Mouse (Mus musculus) left cerebral cortex, adult 8-10 months (tissue): ENCODE data around the gene Traip. TPM values are rescaled to one million over a fixed set of nuclear protein-coding genes. Genes with fewer than 3 reads are reported as not detected.

Experiments used
- DNase-seq, 2 experiments: peaks; one replicate each; pipeline ENCODE4 v3.0.0; 2022; ENCODE audit warnings: low spot score in 2 of 2
- total RNA-seq, 4 experiments: library from RNA; stranded (reverse); gene quantifications; 2 replicates each; pipeline ENCODE4 v1.2.4; 2022

Traip gene
- total RNA-seq, 4 experiments from 2014 or later, result 8.6 to 11.9 (median 11.3) TPM

DNA sequence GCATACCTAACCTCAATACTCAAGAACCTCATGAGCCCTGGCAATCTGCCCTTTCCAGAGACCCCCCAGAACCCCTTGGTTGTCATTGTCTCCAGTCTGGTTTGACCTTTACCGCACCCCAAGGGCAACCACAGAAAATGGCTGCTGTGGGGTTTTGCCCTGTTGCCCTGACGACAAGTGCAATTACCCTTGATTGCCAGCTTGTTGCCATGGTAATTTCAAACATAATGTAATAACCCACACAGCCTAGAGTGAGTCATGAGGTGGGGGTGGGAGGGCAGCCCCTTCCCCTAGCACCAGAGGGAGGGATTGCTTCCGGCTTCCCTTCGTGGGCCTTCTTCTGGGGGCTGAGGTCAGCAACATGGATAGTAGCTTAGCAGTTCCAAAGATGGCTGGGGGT, 17.7 kb upstream of the Traip start:
- no peak for DNase-seq

DNA sequence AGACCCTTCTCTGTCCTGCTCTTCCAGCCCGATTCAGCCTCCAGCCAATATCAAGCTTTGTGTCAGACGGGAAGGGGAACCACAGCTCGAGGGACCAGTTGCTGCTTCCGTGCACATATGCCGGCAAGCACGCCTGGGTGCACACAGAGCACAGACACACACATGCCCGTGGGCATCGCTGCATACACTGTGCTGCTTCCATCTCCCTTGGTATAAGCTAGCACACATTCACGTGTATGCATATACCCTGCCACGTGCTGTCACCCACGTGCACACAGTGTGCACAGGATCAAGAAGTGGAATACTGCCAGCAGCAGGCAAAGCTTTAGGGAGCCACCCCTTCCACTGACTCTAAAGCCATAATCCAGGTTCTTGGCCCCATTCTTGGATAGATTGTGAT, 15.8 kb upstream of the Traip start:
- DNase-seq, result peak in 1 of 2 experiments; percentile 65

DNA sequence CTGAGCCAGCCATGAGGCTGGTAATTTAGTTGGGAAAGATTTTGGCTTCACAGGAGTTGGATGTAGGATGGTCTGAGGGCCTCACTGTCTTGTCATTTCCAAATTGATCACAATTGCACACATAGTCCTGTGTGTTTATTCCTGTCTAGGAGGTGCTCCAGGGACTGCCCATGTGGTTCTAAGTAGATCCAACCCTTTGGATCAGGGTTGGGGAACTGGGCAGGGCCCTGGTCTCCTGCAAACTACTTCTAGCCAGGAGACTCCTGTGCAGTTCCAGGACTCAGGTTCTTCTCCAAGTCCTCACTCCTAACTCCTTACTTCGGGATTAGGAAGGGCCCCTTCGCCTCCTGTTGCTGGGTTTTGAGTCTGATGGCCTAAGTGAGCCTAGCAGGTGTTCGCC, 14.6 kb upstream of the Traip start, which contains the start of gene Camkv:
Gene Camkv, plus strand, starts transcription at position 301 of the 400 bp plus-strand sequence.
- no peak for DNase-seq

DNA sequence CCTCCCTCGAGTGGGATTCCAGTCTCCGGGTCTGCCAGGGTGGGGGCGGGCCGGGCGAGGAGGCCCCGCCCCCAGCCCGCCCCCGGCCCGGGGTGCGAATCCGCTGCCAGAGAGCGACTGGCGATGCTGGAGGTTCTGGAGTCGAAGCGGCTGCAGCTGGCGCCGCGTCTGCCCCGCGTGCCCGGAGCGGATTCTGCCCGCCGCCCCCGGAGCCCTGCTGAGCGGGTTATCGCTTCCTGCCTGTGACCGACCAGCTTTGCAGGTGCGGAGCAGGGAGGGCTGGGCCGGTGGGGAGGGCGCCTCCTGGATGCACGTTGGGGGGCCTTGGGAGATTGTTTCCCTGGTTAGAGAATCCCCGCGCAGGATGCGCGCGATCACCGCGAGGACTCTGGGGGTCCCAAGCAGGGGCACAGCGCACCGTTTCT, 14.1 kb upstream of the Traip start:
- peak in 1 of 2 experiments; percentile 56 for DNase-seq

DNA sequence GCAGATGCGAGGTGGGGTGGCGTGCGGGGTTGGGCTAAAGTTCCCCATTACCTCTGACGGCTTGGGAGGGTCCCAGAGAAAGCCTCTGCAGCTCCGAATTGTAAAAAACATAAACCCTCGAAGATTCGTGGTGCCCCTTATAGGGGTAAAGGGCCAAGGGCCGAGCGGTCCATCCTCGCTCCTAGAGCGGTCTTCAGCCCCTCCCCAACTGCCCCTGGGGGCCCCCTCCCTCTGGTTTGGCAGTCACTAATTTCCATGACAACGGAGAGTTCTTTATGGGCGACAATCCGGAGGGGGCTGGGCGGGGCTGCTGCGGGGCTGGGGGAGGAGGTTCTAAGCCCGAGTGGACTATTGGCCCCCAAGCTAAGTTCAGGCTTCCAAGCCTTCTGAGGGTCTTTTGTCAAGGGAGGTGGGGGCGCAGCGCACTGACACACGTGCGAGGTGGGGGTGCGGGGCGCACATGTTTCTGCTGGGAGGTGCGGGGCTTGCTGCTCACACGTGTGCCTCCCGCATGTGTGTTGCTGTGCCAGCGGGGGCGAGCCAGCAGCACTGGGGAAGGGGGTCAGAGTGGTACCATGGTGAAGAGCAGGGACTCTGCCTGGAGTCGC, 13.6 kb upstream of the Traip start:
- peak in 1 of 2 experiments; percentile 67 for DNase-seq

DNA sequence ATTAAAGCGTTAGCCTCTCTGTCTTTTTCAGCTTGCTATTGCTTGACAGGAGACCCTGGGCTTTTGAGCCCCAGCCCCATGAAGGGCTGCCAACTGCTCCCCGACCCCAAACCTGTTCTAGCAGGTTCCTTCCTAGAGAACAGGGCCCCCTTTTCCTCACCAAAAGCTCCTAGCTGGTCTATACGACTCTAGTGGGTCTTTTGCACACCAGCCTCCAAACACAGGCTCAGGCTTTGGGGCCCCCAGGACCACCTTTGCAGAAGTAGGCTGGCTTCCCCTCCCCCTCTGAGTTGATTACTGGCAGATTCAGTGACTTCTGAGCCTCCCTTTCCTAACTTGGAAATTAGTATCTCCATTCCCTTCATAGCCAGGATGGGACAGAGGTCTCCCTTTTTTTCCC, 13.1 kb upstream of the Traip start:
- no peak for DNase-seq

DNA sequence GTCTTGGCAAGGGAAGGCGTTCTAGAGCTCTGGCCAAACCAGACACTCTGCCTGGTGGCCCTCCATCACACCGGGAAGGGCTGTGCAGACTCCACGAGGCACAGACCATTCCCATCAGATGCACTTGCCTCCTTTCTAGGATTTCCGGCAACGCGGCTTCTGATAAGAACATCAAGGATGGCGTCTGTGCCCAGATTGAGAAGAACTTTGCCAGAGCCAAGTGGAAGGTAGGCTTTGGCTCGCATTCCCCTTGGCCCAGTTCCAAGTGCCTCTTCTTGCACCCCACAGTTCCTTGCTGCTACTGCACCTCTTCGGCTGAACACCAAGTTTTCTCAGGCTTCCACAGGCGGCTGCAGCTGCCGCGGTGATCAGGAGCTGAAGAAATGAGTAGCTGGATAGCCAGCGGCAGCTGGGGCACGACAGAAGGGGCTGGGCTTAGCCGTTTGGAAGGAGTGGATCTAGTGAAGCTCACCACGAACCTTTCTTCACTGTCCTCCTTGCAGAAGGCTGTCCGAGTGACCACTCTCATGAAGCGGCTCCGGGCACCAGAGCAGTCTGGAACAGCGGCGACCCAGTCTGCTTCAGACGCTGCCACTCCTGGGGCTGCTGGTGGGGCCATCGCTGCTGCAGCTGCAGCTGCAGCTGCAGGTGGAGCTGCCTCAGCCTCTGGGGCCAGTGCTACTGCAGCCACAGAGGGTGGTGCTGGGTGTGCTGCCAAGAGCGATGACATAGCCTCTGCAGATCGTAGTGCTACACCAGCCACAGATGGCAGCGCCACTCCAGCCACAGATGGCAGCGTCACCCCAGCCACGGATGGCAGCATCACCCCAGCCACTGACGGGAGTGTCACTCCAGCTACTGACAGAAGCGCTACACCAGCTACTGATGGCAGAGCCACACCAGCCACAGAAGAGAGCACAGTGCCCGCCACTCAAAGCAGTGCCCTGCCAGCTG, 2.4 kb upstream of the Traip start:
- no peak for DNase-seq

DNA sequence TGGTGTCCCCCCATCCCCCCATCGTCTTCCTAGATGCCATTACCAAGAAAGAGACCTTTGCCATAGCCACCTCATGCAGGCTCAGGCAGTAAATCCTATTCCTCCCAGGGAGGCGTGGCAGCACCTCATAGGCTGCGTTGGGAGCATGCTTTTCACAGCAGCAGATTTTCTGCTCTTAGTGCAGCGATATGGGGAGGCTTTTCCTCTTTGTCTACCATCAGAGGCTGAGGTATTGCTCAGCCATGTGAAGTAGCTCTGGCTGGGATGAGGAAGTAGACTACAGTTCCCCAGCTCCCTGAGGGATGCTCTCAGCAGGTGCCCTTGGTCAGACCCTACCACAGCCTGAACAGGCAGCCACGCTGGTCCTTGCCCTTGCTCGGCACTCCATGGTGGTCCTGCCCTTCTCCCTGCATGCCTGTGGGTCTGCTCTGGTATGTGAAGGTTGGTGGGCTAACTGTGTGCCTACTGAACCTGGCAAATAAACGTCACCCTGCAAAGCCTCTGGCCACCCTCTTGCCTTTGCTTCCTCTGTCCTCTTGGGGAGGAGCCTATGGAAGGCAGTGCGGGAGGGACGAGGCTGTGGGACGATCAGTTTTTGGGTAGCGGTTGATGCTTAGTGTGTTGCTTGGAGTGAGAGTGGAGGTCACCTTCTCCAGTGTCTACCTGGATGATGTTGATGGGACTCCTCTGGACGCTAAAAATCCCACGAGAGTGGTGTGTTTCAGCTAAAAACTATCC, 583 bp upstream of the Traip start:
- no peak for DNase-seq

DNA sequence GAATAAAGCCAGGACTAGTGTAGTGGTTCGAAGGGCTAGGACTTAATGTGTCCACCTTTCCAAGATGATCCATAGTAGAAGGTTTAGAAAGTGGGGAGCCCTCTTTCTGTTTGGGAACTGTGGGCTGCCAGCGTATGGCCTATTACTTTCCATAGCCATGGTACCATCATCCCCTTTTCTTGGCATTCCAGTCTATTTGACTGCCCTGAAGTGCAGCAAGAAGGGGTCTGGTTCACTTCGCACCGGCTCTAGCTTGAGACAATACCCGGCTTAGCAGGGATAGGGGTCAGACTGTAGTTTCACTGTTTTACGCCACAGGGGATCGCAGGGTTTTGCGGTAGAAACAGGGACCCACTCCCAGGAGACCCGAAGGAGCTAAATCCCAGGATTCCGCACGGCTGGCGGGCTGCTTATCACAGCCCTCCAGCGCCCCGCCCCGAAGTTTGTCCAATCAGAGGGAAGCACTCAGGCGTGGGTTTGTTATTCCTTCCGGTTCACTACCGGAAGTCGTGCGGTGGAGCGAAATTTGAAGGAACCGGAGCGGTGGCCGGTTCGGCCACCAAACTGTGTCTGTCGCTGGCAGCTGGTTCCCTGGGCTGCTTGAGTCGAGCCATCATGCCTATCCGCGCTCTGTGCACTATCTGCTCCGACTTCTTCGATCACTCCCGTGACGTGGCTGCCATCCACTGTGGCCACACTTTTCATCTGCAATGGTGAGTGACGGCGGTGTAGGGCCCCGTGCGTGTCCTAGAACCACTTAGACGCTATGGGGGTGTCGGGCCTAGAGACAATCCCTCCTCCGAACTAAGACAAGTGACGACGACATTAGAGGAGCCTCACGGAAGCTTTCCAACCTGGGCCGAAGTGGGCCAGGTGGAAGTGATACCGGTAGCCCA, 772 bp downstream of the Traip start:
- DNase-seq, result peak; percentile 77 to 88

DNA sequence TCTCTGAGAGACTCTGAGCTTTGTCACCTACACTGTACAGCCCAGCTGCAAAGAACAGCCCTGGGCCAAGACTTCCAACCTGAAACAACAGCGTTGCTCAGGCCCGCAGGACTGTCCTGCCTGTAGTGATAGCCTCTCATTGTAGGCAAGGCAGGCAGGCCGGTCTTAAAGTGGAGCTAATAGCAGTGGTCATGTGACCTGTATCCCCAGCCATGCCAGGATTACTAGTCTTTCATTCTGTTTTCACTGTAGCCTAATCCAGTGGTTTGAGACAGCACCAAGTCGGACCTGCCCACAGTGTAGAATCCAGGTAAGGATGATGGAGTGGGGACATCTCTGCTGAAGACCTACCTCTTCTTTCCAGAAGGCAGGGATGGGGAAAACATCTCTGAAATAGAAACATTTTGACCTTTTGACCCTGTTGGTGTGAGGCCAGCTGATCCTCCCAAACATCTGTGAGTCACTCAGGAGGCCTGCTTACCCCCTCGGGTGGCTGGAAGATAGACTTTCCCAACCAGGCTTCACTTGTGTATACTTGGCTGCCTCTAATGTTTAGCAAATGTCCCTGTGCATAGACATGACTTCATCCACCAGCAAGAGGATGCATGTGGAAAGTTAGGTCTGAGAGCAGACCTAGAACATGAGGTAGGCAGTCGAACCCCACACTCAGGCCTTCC, 5.8 kb downstream of the Traip start:
- DNase-seq, result no peak

DNA sequence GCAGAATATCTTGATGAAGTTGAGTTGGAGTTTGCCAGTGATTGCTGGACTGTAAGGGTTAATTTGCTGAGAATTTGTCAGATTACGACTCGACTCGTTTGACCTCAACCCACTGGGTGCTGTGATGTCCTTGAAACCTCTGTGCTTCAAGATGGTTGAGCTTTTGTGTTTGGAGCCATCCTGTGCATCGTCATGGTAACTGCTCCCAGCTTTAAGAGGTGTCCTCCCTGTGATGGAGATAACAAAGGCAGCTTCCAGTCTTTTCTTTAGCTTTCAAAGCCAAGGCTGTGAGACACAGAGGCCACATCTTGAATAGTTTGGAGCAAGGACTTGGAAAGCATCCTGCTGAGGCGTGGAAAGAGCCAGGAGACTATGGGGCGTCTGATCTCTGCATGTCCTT, 7.2 kb downstream of the Traip start:
- DNase-seq, result no peak

DNA sequence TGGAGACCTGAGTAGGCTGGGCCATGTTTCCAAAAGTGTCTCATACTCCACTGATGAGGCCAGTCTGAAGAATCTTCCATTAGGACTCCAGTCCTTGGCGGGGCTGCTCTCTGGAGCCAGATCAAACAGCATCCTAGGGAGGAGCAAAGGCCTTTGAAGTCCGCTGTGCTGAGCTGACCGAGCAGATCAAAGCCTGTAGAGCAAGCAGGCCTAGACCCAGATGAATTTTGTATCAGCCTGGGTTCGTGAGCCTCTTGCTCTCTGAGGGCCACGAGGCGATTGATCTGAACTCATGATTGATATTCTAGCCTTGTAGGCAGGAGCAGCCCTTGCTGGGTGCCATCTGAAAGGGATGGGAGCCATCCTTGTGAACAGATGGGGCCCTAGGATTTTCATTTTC, 10.0 kb downstream of the Traip start:
- no peak for DNase-seq

DNA sequence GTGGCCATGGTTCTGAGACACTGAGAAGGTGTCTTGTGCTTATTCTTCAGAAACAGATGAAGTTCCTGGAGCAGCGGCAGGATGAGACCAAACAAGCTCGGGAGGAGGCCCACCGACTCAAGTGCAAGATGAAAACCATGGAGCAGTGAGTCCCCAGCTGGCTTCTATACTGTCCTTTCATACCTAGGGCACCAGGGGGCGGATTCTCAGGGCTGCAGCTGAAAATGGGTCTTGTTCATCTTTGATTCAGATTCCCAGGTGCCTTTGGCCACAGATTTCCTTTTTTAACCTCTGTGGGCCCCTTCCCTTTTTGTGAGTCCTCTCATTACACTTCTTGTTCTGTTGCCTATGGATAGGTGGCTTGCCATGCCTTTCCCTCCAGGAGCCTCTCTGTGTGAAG, 11.0 kb downstream of the Traip start:
- DNase-seq, result no peak

DNA sequence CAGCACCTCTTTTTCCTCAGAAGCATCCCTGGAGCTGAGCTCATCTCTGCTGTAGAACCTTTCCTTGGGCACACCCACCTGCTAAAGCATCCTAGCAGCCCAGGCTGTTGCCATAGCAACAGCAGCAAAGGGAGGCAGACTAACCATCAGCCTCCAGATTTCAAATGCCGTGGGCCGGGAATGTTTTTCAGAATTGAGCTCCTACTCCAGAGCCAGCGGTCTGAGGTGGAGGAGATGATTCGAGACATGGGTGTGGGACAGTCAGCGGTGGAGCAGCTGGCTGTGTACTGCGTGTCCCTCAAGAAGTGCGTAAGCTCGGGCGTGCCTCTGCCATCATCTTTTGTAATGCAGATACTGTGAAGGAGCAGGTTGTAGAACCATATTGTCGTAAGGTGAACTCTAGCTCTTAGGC, 11.4 kb downstream of the Traip start:
- peak; percentile 72 to 94 for DNase-seq

DNA sequence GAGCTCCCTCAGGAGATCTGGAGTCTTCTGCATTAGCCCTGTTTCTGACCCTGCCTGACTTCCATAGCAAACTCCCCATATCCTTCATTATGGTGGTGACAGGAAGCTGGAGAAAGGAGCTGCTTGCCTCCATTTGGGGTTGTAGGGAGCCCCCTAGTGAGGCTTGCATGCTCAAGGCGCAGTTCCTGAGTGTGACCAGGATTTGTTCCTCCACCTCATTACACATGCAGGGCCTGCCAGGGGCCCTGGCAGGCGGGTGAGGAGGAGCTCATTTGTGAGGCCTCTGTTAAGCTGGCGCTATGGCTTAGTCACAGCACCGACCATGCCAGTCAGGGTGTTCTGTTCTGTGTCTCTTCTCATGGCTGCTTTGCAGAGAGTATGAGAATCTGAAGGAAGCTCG, 11.9 kb downstream of the Traip start:
- peak; percentile 46 to 77 for DNase-seq

DNA sequence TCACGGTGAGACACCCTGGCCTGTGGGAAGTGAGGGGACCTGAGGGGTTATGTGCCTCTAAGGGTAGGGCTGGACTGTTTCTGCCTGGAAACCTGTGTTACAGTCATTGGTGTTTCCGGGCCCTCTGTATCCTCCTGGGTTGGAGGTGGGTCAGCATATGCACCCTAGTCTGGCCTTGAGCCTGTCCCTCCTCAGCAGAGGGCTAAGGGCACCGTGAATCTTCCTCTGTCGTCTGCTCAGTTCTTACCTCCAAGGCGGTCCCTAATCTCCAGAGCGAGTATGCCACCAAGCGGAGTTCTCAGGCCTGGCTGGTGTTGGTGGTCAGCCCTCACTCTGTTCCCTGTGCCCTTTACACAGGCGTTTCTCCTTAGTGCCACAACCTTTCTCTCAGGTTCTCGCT, 13.0 kb downstream of the Traip start:
- DNase-seq, result no peak

DNA sequence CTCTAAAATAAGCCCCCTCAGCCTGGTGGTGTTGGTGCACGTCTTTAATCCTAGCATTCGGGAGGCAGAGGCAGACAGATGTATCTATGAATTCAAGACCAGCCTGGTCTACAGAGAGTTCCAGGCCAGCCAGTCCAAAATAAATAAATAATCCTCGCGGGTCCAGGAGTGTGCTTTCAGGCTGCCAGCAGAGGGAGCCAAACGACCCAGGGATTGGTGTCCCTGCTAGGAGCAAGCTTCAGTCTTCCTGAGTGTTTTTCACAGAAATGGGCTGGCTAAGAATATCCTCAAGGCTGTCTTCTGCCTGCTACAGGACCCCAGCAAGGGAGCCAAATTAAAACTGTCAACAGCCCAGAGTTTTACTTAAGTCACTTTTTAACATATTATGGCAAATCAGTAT, 13.8 kb downstream of the Traip start:
- DNase-seq, result no peak

DNA sequence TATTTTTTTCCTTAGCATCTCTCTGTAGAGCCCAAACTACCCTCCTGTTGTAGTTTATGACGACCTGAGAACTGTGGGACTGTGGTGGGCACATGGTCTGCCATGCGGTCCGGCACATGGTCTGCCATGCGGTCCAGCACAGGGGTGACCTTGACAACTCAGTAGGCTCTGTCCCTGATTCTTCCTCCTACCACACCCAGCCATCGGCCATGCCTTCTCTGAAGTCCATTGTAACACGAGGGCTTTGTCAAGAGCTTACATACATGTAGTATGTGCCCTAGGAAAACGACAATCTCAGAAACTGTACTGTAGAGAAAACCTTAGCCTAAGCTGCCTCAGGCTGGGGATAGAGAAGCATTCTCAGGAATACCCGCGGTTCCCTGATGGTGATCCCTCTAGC, 14.7 kb downstream of the Traip start:
- DNase-seq, result no peak

DNA sequence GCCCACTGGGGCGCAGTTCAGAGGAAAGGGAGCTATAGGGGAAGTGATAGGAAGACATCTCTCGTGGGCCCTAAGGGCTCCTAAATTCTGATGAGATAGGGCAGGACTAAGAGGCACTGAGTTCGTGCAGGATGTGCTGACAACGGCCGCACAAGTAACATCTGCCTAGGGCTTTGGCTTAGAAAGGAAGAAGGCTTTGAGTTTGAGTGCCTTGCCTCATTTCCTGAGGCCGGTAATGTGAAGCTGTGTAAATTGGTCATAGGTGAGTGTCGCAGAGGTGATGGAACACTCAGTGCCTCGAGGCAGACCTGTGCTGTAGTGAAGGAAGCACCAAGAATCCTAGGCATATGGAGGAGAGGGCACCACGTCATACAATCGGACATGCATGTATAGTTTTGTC, 16.7 kb downstream of the Traip start:
- no peak for DNase-seq

DNA sequence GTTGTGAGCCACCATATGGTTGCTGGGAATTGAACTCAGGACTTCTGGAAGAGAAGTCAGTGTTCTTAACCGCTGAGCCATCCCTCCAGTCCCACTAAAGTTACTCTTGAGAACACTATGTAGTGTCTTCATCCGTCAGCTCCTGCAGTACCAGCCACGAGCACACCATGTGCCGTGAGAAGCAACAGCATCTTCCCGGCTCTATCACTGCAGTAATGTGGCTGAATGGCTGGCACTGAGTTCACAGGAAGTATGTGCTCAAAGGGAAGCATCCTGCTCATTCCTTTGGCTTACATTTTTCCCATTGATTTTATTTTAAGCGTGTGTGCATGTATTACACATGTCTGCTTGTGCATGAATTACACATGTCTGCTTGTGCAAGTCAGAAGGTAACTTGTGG, 17.5 kb downstream of the Traip start:
- no peak for DNase-seq
